Mouse (Mus musculus) hindbrain, postnatal 0 days (tissue): ENCODE data around the gene Gm28043. TPM values are rescaled to one million over a fixed set of nuclear protein-coding genes. Genes with fewer than 3 reads are reported as not detected.
A peak's percentile ranks its signal among the peaks of the same experiment; 100 is the strongest.

Experiments used
- ATAC-seq: fragments of 200-750 bp; cut with Nextera tagmentation; 2 replicates; pipeline ENCODE4 v1.8.0; 2017; ENCODE audit warnings: mild to moderate bottlenecking, moderate TSS enrichment, moderate library complexity
- DNase-seq: peaks from one replicate; pipeline ENCODE4 v3.0.0-alpha.2; 2015; ENCODE audit warnings: low spot score
- H3K27ac ChIP-seq: fragments of 300-500 bp; sonication (generic); 2 replicates; pipeline ENCODE4 v1.5.1; 2014; ENCODE audit warnings: mild to moderate bottlenecking
- H3K27me3 ChIP-seq: fragments of 300-500 bp; sonication (generic); 2 replicates; pipeline ENCODE4 v1.6.1; 2014; ENCODE audit warnings: low read length, mixed read lengths; ENCODE audit not compliant: insufficient read depth
- H3K36me3 ChIP-seq: fragments of 300-500 bp; sonication (generic); 2 replicates; pipeline ENCODE4 v1.6.1; 2014; ENCODE audit warnings: low read length, mixed read lengths; ENCODE audit not compliant: insufficient read depth
- H3K4me1 ChIP-seq: fragments of 300-500 bp; sonication (generic); 2 replicates; pipeline ENCODE4 v1.6.1; 2014; ENCODE audit warnings: antibody characterized with exemption, low read length, mixed read lengths; ENCODE audit not compliant: insufficient read depth
- H3K4me2 ChIP-seq: fragments of 300-500 bp; sonication (generic); 2 replicates; pipeline ENCODE4 v1.6.1; 2014; ENCODE audit warnings: low read depth, mild to moderate bottlenecking, low read length, moderate library complexity, mixed read lengths
- H3K4me3 ChIP-seq: fragments of 300-500 bp; sonication (generic); 2 replicates; pipeline ENCODE4 v1.5.1; 2014; ENCODE audit warnings: low read length
- H3K9ac ChIP-seq: fragments of 300-500 bp; sonication (generic); replicated peaks from 2 replicates; pipeline ENCODE4 v1.6.1; 2014; ENCODE audit warnings: mild to moderate bottlenecking, low read length, moderate library complexity, mixed read lengths
- H3K9me3 ChIP-seq: fragments of 300-500 bp; sonication (generic); 2 replicates; pipeline ENCODE4 v1.6.1; 2016; ENCODE audit warnings: low read length, mixed read lengths
- CTCF ChIP-seq: IDR thresholded peaks from 2 replicates; pipeline ENCODE4 v1.5.1; 2016; ENCODE audit warnings: antibody characterized with exemption, control low read depth, low read depth
- WGBS: fragments of 180-500 bp; shearing (Covaris S2); extraction: QIAGEN DNeasy Blood & Tissue Kit; methylation state at CpG from one replicate; pipeline ENCODE4 v1.1.7; 2014; 5-methylcytosine and 5-hydroxymethylcytosine counted together
- polyA plus RNA-seq: library from polyadenylated mRNA; unstranded; fragments of >200 nt; fragmentation: Nextera tagmentation; extraction: Ambion mirVana; gene quantifications from 2 replicates; pipeline ENCODE4 v1.2.1, GENCODE M21; 2015
- total RNA-seq: library from RNA; depleted of rRNA; stranded (reverse); fragments of >200 nt; gene quantifications from 2 replicates; pipeline ENCODE4 v1.2.3, GENCODE M21; 2014

The Gm28043 gene
- total and polyA plus RNA-seq, 2 experiments from 2014 or later: 1.9 to 2.6 TPM

- no peaks in the 10 kb centered on the region for H3K9me3 ChIP-seq
- ATAC-seq: peak; percentile 97
- peaks cover 4% of the 10 kb centered on the region; the same call in 1 of the 2 replicates for H3K36me3 ChIP-seq
- peak within 1 kb of the TSS; percentile 93 for H3K4me2 ChIP-seq
- H3K4me1 ChIP-seq: peaks cover 3% of the 10 kb centered on the region; the same call in 1 of the 2 replicates
- peak; percentile 97 for DNase-seq
- H3K4me3 ChIP-seq: peak within 1 kb of the TSS; percentile 88
- peak within 1 kb of the TSS; percentile 94 for H3K27ac ChIP-seq
- H3K27me3 ChIP-seq: no peaks in the 10 kb centered on the region
- no peak for TF ChIP-seq CTCF
- H3K9ac ChIP-seq: peak within 1 kb of the TSS; percentile 93
- WGBS: under 1% methylated on average over 34 of the region's 41 CpGs
Measured at GRCm38 (mm10) chr17:29660076-29660761, 45.5 kb downstream of the Gm28043 start, which contains the start of gene Cmtr1. Gene Cmtr1 (plus strand): TSS chr17:29660595.

DNA sequence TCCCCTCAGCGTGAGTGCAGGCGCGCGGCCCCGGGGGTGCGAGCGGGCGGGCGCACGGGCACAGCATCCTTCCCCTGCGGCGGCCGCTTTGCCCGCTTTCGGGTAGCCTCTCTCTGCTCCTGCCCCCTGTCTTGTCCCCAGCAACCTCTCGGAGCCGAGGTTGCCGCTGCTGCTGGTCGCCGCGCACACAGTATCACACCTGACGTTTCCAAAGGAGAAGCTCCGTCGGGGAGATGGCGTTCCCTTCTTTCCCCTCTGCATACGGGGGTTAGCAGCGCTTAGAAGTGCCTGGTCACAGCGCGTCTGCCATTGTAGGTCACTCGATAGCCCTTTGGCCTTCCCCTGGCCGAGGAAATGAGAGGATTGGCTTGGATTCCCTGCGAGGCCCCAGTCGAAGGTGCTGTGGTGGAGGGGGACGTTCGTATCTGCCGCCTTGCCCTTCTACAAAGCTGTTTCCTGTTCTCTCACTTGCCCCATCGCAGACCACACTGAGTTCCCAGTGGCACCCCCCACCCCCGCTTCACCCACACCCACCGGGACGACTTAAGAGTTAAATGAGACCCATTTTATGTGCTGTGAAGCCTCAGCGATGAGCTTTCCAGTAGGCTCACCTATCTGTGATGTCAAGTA lies 46.2 kb downstream of the Gm28043 start:
- peaks cover 3% of the 10 kb centered on the region; the same call in 1 of the 2 replicates for H3K4me1 ChIP-seq
- no peak for TF ChIP-seq CTCF
- peak overlapping the region; percentile 93 for H3K9ac ChIP-seq
- no peaks in the 10 kb centered on the region for H3K9me3 ChIP-seq
- under 1% methylated on average over 33 of the region's 41 CpGs for WGBS
- peak overlapping the region; percentile 94 for H3K27ac ChIP-seq
- ATAC-seq: peak; percentile 77
- H3K4me3 ChIP-seq: peak overlapping the region; percentile 88
- H3K27me3 ChIP-seq: no peaks in the 10 kb centered on the region
- peak overlapping the region; percentile 93 for H3K4me2 ChIP-seq
- H3K36me3 ChIP-seq: peaks cover 4% of the 10 kb centered on the region; the same call in 1 of the 2 replicates
- no peak for DNase-seq

- Histone ChIP-seq H3K4me2 (no peak overlapping the region), H3K27me3 (no peaks in the 10 kb centered on the region), H3K36me3 (peaks cover 7% of the 10 kb centered on the region), H3K27ac (no peak overlapping the region), H3K9ac (no peak overlapping the region), H3K4me1 (peaks cover 3% of the 10 kb centered on the region; the same call in 1 of the 2 replicates), H3K4me3 (no peak overlapping the region), H3K9me3 (no peaks in the 10 kb centered on the region)
- TF ChIP-seq CTCF: no peak
- ATAC-seq: no peak
- WGBS: 77% methylated on average over 6 of the region's 6 CpGs
- DNase-seq: no peak
Measured at GRCm38 (mm10) chr17:29662145-29662544, 47.5 kb downstream of the Gm28043 start.

DNA sequence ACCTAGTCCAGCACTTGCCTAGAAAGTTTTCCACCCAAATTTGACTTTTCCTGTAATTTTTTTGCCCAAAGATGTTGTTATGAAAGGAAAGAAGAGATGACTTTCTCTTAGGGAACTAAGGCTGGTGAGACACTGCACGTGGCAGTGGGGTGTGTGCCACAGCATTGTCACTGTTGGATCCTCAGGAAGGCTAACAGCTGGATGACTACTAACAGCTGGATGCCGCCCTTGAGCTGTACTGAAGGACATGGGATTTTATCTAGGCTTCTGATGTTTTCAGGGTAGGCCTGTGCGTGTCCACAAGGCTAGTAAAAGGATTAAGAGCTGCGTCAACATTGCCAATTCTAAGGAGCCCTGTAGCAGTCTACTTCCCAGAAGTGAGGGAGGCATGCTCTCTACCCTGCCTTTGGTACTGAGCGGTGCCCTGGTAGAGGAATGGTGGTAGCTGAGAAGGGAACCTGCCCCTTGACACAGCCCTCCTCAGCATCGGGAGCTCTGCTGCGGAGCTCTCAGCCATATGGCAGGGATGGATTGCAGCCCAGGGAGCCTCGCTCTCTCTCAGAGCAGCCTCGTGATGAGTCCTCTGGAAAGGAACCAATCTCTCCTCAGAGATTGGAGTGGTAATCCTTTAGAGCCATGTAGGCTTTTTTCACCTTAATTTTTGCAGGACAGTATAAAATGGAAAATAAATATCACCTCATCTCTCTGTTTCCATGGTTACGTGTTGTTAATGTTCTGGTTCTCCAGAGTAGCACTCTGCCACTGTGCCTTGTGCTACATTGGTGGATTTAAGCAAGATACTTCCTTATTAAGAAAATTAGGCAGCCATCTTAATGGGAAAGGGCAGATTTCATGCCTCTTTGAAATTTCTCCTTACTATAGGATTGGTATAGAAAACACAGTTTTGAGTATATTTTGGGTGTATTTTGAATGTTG lies 53.6 kb downstream of the Gm28043 start:
- Histone ChIP-seq H3K4me2 (no peak overlapping the region), H3K9me3 (no peaks in the 10 kb centered on the region), H3K27ac (peak overlapping the region; percentile 68), H3K4me1 (peaks cover 5% of the 10 kb centered on the region; the same call in 1 of the 2 replicates), H3K27me3 (no peaks in the 10 kb centered on the region), H3K36me3 (peaks cover 16% of the 10 kb centered on the region), H3K9ac (no peak overlapping the region), H3K4me3 (no peak overlapping the region)
- no peak for TF ChIP-seq CTCF
- DNase-seq (peak; percentile 67), ATAC-seq (peak; percentile 76)
- WGBS: 45% methylated on average over 10 of the region's 10 CpGs

DNA sequence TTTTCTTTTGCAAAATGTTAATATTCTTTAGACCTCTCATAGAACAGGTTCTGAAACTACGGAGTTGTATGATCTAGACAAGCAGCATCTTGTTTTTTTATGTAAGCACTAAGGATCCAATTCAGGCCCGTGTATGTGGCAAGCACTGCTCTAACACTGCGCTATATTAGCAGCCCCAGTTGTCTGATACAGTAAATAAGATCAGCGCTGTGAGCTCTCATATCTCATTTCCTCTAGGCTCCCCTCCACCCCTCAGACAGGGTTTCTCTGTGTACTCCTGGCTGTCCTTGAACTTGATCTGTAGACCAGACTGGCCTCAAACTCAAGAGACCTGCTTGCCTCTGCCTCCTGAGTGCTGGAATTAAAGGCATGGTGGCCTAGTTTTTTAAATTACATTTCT lies 54.4 kb downstream of the Gm28043 start:
- Histone ChIP-seq H3K27me3 (no peaks in the 10 kb centered on the region), H3K36me3 (peaks cover 23% of the 10 kb centered on the region), H3K9me3 (no peaks in the 10 kb centered on the region), H3K4me2 (no peak overlapping the region), H3K4me3 (no peak overlapping the region), H3K27ac (peak overlapping the region; percentile 68; the same call in 1 of the 2 replicates), H3K9ac (no peak overlapping the region), H3K4me1 (peaks cover 5% of the 10 kb centered on the region; the same call in 1 of the 2 replicates)
- 89% methylated on average over 4 of the region's 4 CpGs for WGBS
- ATAC-seq (no peak), DNase-seq (no peak)
- TF ChIP-seq CTCF: no peak

GRCm38 (mm10) chr17:29669936-29670335 lies 55.3 kb downstream of the Gm28043 start:
- no peak overlapping the region for H3K4me3 ChIP-seq
- H3K36me3 ChIP-seq: peaks cover 26% of the 10 kb centered on the region
- peaks cover 5% of the 10 kb centered on the region; the same call in 1 of the 2 replicates for H3K4me1 ChIP-seq
- no peaks in the 10 kb centered on the region for H3K9me3 ChIP-seq
- DNase-seq (no peak), ATAC-seq (0 out of 2 replicates have a peak, but pooled peaks have one; percentile 21)
- H3K27ac ChIP-seq: no peak overlapping the region
- H3K9ac ChIP-seq: no peak overlapping the region
- H3K4me2 ChIP-seq: no peak overlapping the region
- H3K27me3 ChIP-seq: no peaks in the 10 kb centered on the region
- TF ChIP-seq CTCF: no peak
